Mouse (Mus musculus) kidney, embryonic 16.5 days (tissue): ENCODE data around the gene Wfikkn1. TPM values are rescaled to one million over a fixed set of nuclear protein-coding genes. Genes with fewer than 3 reads are reported as not detected.

ENCODE experiments used
- ATAC-seq: fragments of 200-750 bp; cut with Nextera tagmentation; 2 replicates; pipeline ENCODE4 v1.8.0; 2017; ENCODE audit warnings: moderate TSS enrichment; ENCODE audit not compliant: low FRiP score, low TSS enrichment
- H3K27ac ChIP-seq: fragments of 300-500 bp; sonication (generic); 2 replicates; pipeline ENCODE4 v1.5.1; 2014; ENCODE audit warnings: low read length
- H3K27me3 ChIP-seq: fragments of 300-500 bp; sonication (generic); 2 replicates; pipeline ENCODE4 v1.6.1; 2014; ENCODE audit warnings: low read length, control low read depth, mixed read lengths; ENCODE audit not compliant: insufficient read depth
- H3K36me3 ChIP-seq: fragments of 300-500 bp; sonication (generic); 2 replicates; pipeline ENCODE4 v1.6.1; 2014; ENCODE audit warnings: low read length, control low read depth, mixed read lengths; ENCODE audit not compliant: insufficient read depth
- H3K4me1 ChIP-seq: fragments of 300-500 bp; sonication (generic); 2 replicates; pipeline ENCODE4 v1.6.1; 2014; ENCODE audit warnings: low read length, control low read depth, mixed read lengths; ENCODE audit not compliant: insufficient read depth
- H3K4me2 ChIP-seq: fragments of 300-500 bp; sonication (generic); replicated peaks from 2 replicates; pipeline ENCODE4 v1.6.1; 2014; ENCODE audit warnings: low read depth, low read length
- H3K4me3 ChIP-seq: fragments of 300-500 bp; sonication (generic); 2 replicates; pipeline ENCODE4 v1.5.1; 2014; ENCODE audit warnings: mild to moderate bottlenecking, low read length
- H3K9ac ChIP-seq: fragments of 300-500 bp; sonication (generic); replicated peaks from 2 replicates; pipeline ENCODE4 v1.6.1; 2014; ENCODE audit warnings: low read length
- H3K9me3 ChIP-seq: fragments of 300-500 bp; sonication (generic); 2 replicates; pipeline ENCODE4 v1.6.1; 2016; ENCODE audit warnings: low read length, control low read depth
- WGBS: fragments of 180-500 bp; shearing (Covaris S2); extraction: QIAGEN DNeasy Blood & Tissue Kit; methylation state at CpG from one replicate; pipeline ENCODE4 v1.1.7; 2014; 5-methylcytosine and 5-hydroxymethylcytosine counted together
- microRNA-seq: library from miRNA; unstranded; fragments of <30 nt; microRNA quantifications from one replicate; pipeline ENCODE4, GENCODE M21; 2016
- polyA plus RNA-seq: library from polyadenylated mRNA; unstranded; fragments of >200 nt; fragmentation: Nextera tagmentation; extraction: Ambion mirVana; gene quantifications from 2 replicates; pipeline ENCODE4 v1.2.1, GENCODE M21; 2015

Gene Wfikkn1
- polyA plus RNA-seq, 1 experiment from 2014 or later = 0.71 TPM

GRCm38 (mm10) chr17:25829558-25830017 lies 51.1 kb downstream of the Wfikkn1 start:
- Histone ChIP-seq H3K4me1 (peaks cover 50% of the 10 kb centered on the region), H3K36me3 (peaks cover 30% of the 10 kb centered on the region), H3K27ac (peak overlapping the region; percentile 86), H3K9me3 (no peaks in the 10 kb centered on the region), H3K4me2 (peak overlapping the region; percentile 64), H3K27me3 (no peaks in the 10 kb centered on the region), H3K4me3 (peak overlapping the region; percentile 58), H3K9ac (peak overlapping the region; percentile 75)
- ATAC-seq = no peak
- WGBS = 33% methylated on average over 8 of the region's 8 CpGs

GRCm38 (mm10) chr17:25828712-25829557 lies 51.7 kb downstream of the Wfikkn1 start, which contains the start of gene Jmjd8:
Gene Jmjd8 (plus strand): TSS chr17:25828867.
- WGBS = 0% methylated on average over 32 of the region's 32 CpGs
- H3K4me1 ChIP-seq = peaks cover 50% of the 10 kb centered on the region

GRCm38 (mm10) chr17:25828223-25828594 lies 52.4 kb downstream of the Wfikkn1 start:
- H3K4me2 ChIP-seq = peak overlapping the region; percentile 64
- peak overlapping the region; percentile 86 for H3K27ac ChIP-seq
- no peaks in the 10 kb centered on the region for H3K9me3 ChIP-seq
- H3K27me3 ChIP-seq = no peaks in the 10 kb centered on the region
- peaks cover 30% of the 10 kb centered on the region for H3K36me3 ChIP-seq
- H3K4me1 ChIP-seq = peaks cover 51% of the 10 kb centered on the region
- WGBS = 84% methylated on average over 8 of the region's 8 CpGs
- ATAC-seq = no peak
- H3K9ac ChIP-seq = peak overlapping the region; percentile 75
- peak overlapping the region; percentile 58 for H3K4me3 ChIP-seq

More at GRCm38 (mm10) chr17:25828712-25829557, 51.7 kb downstream of the Wfikkn1 start, which contains the start of gene Jmjd8:
- H3K9me3 ChIP-seq = no peaks in the 10 kb centered on the region
- H3K9ac ChIP-seq = peak within 1 kb of the TSS; percentile 75
- H3K27me3 ChIP-seq = no peaks in the 10 kb centered on the region
- H3K4me3 ChIP-seq = peak within 1 kb of the TSS; percentile 58
- peak; percentile 24; the same call in 1 of the 2 replicates for ATAC-seq
- peak within 1 kb of the TSS; percentile 64 for H3K4me2 ChIP-seq
- peak within 1 kb of the TSS; percentile 86 for H3K27ac ChIP-seq
- peaks cover 30% of the 10 kb centered on the region for H3K36me3 ChIP-seq

Small RNA genes lying within 50 kb of the gene (microRNA-seq; reads per million reads assigned to microRNA genes)
- gene Mir3082 = not detected

Other genes starting within 250 kb of the Wfikkn1 start
- 0.40 and 1.2 TPM in 2 replicates for gene Gng13, start 163.7 kb downstream of the Wfikkn1 start, polyA plus RNA-seq
- gene Chtf18, start 153.4 kb downstream of the Wfikkn1 start, polyA plus RNA-seq = 38.1 and 41.2 TPM in 2 replicates
- gene Rpusd1, start 153.2 kb downstream of the Wfikkn1 start, polyA plus RNA-seq = 26.2 and 26.8 TPM in 2 replicates
- not detected in 2 replicates for gene Mslnl, start 144.8 kb downstream of the Wfikkn1 start, polyA plus RNA-seq
- 6.9 and 7.8 TPM in 2 replicates for gene Msln, start 126.5 kb downstream of the Wfikkn1 start, polyA plus RNA-seq
- 37.9 and 39.2 TPM in 2 replicates for gene Narfl, start 107.1 kb downstream of the Wfikkn1 start, polyA plus RNA-seq
- 79.8 and 83.7 TPM in 2 replicates for gene Haghl, start 95.2 kb downstream of the Wfikkn1 start, polyA plus RNA-seq
- 0.16 and 0.46 TPM in 2 replicates for gene Ccdc78, start 94.3 kb downstream of the Wfikkn1 start, polyA plus RNA-seq
- gene Fam173a, start 88.0 kb downstream of the Wfikkn1 start, polyA plus RNA-seq = 105 and 109 TPM in 2 replicates
- gene AC134908.4, start 85.2 kb downstream of the Wfikkn1 start, polyA plus RNA-seq = 0.40 and 0.57 TPM in 2 replicates
- 56.8 and 57.1 TPM in 2 replicates for gene Metrn, start 83.7 kb downstream of the Wfikkn1 start, polyA plus RNA-seq
- 1.4 and 2.0 TPM in 2 replicates for gene Fbxl16, start 71.8 kb downstream of the Wfikkn1 start, polyA plus RNA-seq
- gene Wdr24, start 57.2 kb downstream of the Wfikkn1 start, polyA plus RNA-seq = 33.1 and 35.3 TPM in 2 replicates
- 72.3 and 73.0 TPM in 2 replicates for gene Jmjd8, start 52.0 kb downstream of the Wfikkn1 start, polyA plus RNA-seq
- 387 and 393 TPM in 2 replicates for gene Stub1, start 47.5 kb downstream of the Wfikkn1 start, polyA plus RNA-seq
- 3.3 and 4.0 TPM in 2 replicates for gene Rhbdl1, start 43.6 kb downstream of the Wfikkn1 start, polyA plus RNA-seq
- 4.0 and 4.3 TPM in 2 replicates for gene Gm20683, start 39.1 kb downstream of the Wfikkn1 start, polyA plus RNA-seq
- gene Rhot2, start 36.0 kb downstream of the Wfikkn1 start, polyA plus RNA-seq = 29.3 and 32.5 TPM in 2 replicates
- gene Wdr90, start 19.4 kb downstream of the Wfikkn1 start, polyA plus RNA-seq = 33.1 and 33.5 TPM in 2 replicates
- gene Mcrip2, start 12.1 kb downstream of the Wfikkn1 start, polyA plus RNA-seq = 72.9 and 79.2 TPM in 2 replicates
- gene Mettl26, start 5.8 kb downstream of the Wfikkn1 start, polyA plus RNA-seq = 100 and 102 TPM in 2 replicates
- gene Rab40c, start 38.9 kb upstream of the Wfikkn1 start, polyA plus RNA-seq = 33.5 and 33.7 TPM in 2 replicates
- gene Pigq, start 64.1 kb upstream of the Wfikkn1 start, polyA plus RNA-seq = 85.8 and 95.9 TPM in 2 replicates
- 1.8 and 3.7 TPM in 2 replicates for gene Nhlrc4, start 64.1 kb upstream of the Wfikkn1 start, polyA plus RNA-seq
- gene A930017K11Rik, start 71.7 kb upstream of the Wfikkn1 start, polyA plus RNA-seq = 8.1 and 9.5 TPM in 2 replicates
- 26.0 and 30.7 TPM in 2 replicates for gene Capn15, start 104.9 kb upstream of the Wfikkn1 start, polyA plus RNA-seq
- 30.7 and 41.0 TPM in 2 replicates for gene Rab11fip3, start 188.7 kb upstream of the Wfikkn1 start, polyA plus RNA-seq
- gene Decr2, start 209.5 kb upstream of the Wfikkn1 start, polyA plus RNA-seq = 46.9 and 52.3 TPM in 2 replicates
- 103 and 112 TPM in 2 replicates for gene Nme4, start 214.7 kb upstream of the Wfikkn1 start, polyA plus RNA-seq
- gene Tmem8, start 232.4 kb upstream of the Wfikkn1 start, polyA plus RNA-seq = 6.5 and 7.1 TPM in 2 replicates
- gene Mrpl28, start 242.6 kb upstream of the Wfikkn1 start, polyA plus RNA-seq = 216 and 238 TPM in 2 replicates